Mouse (Mus musculus) midbrain, postnatal 0 days (tissue): ENCODE results near the gene C4b. TPM values are rescaled to one million over a fixed set of nuclear protein-coding genes. Genes with fewer than 3 reads are reported as not detected.

Experiments
- ATAC-seq: fragments of 200-750 bp; cut with Nextera tagmentation; 2 replicates; pipeline ENCODE4 v1.8.0; 2017; ENCODE audit warnings: moderate number of reproducible peaks, mild to moderate bottlenecking, moderate TSS enrichment, moderate library complexity; ENCODE audit not compliant: low FRiP score
- DNase-seq: peaks from one replicate; pipeline ENCODE4 v3.0.0-alpha.2; 2015; ENCODE audit warnings: low spot score
- H3K27ac ChIP-seq: fragments of 300-500 bp; sonication (generic); 2 replicates; pipeline ENCODE4 v1.5.1; 2014; ENCODE audit warnings: low read depth, mild to moderate bottlenecking, low read length, mixed read lengths
- H3K27me3 ChIP-seq: fragments of 300-500 bp; sonication (generic); 2 replicates; pipeline ENCODE4 v1.6.1; 2014; ENCODE audit warnings: low read length, control low read depth, mixed read lengths; ENCODE audit not compliant: insufficient read depth
- H3K36me3 ChIP-seq: fragments of 300-500 bp; sonication (generic); 2 replicates; pipeline ENCODE4 v1.6.1; 2014; ENCODE audit warnings: low read length, control low read depth, mixed read lengths; ENCODE audit not compliant: insufficient read depth
- H3K4me1 ChIP-seq: fragments of 300-500 bp; sonication (generic); 2 replicates; pipeline ENCODE4 v1.6.1; 2014; ENCODE audit warnings: mild to moderate bottlenecking, control low read depth, antibody characterized with exemption, low read length, mixed read lengths; ENCODE audit not compliant: insufficient read depth
- H3K4me2 ChIP-seq: fragments of 300-500 bp; sonication (generic); 2 replicates; pipeline ENCODE4 v1.6.1; 2014; ENCODE audit warnings: low read depth, mild to moderate bottlenecking, low read length, mixed read lengths; ENCODE audit not compliant: poor library complexity, severe bottlenecking
- H3K4me3 ChIP-seq: fragments of 300-500 bp; sonication (generic); 2 replicates; pipeline ENCODE4 v1.5.1; 2014; ENCODE audit warnings: low read depth, mild to moderate bottlenecking, low read length, moderate library complexity
- H3K9ac ChIP-seq: fragments of 300-500 bp; sonication (generic); replicated peaks from 2 replicates; pipeline ENCODE4 v1.6.1; 2014; ENCODE audit warnings: mild to moderate bottlenecking, low read length, moderate library complexity, mixed read lengths; ENCODE audit not compliant: poor library complexity, severe bottlenecking
- H3K9me3 ChIP-seq: fragments of 300-500 bp; sonication (generic); 2 replicates; pipeline ENCODE4 v1.6.1; 2016; ENCODE audit warnings: low read length, control low read depth
- CTCF ChIP-seq: IDR thresholded peaks from 2 replicates; pipeline ENCODE4 v1.5.1; 2016; ENCODE audit warnings: antibody characterized with exemption, mild to moderate bottlenecking
- WGBS: fragments of 180-500 bp; shearing (Covaris S2); extraction: QIAGEN DNeasy Blood & Tissue Kit; methylation state at CpG from one replicate; pipeline ENCODE4 v1.1.7; 2014; 5-methylcytosine and 5-hydroxymethylcytosine counted together
- polyA plus RNA-seq: library from polyadenylated mRNA; unstranded; fragments of >200 nt; fragmentation: Nextera tagmentation; extraction: Ambion mirVana; gene quantifications from 2 replicates; pipeline ENCODE4 v1.2.1, GENCODE M21; 2015
- total RNA-seq: library from RNA; depleted of rRNA; stranded (reverse); fragments of >200 nt; gene quantifications from 2 replicates; pipeline ENCODE4 v1.2.3, GENCODE M21; 2014

C4b gene
- total and polyA plus RNA-seq, 2 experiments from 2014 or later = 0.67 to 1.5 TPM

DNA sequence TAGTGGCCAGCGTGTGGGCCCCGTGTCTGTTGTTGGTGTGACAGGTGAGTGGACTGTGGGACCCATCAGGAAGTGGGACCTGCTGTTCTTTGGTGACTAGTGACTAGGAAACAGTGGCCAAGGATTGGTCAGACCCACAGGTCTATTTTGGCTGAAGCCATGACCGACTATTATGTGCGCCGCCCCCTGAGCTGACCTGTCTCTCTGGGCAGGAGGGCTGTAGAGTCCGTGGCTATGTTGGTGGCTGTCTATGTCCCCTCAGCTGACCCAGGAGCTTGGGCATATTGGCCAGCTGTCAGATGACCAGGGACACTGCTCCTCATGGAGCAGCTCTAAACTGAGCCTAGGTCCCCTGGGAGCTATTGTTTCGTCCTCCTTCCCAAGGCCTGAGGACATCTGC is 54.8 kb downstream of the C4b start:
- ATAC-seq (no peak), DNase-seq (no peak)
- Histone ChIP-seq H3K27me3 (no peaks in the 10 kb centered on the region), H3K4me3 (no peak overlapping the region), H3K36me3 (no peaks in the 10 kb centered on the region), H3K27ac (no peak overlapping the region), H3K4me1 (no peaks in the 10 kb centered on the region), H3K9ac (no peak overlapping the region), H3K4me2 (no peak overlapping the region), H3K9me3 (no peaks in the 10 kb centered on the region)
- no peak for TF ChIP-seq CTCF
- 94% methylated on average over 7 of the region's 7 CpGs for WGBS

DNA sequence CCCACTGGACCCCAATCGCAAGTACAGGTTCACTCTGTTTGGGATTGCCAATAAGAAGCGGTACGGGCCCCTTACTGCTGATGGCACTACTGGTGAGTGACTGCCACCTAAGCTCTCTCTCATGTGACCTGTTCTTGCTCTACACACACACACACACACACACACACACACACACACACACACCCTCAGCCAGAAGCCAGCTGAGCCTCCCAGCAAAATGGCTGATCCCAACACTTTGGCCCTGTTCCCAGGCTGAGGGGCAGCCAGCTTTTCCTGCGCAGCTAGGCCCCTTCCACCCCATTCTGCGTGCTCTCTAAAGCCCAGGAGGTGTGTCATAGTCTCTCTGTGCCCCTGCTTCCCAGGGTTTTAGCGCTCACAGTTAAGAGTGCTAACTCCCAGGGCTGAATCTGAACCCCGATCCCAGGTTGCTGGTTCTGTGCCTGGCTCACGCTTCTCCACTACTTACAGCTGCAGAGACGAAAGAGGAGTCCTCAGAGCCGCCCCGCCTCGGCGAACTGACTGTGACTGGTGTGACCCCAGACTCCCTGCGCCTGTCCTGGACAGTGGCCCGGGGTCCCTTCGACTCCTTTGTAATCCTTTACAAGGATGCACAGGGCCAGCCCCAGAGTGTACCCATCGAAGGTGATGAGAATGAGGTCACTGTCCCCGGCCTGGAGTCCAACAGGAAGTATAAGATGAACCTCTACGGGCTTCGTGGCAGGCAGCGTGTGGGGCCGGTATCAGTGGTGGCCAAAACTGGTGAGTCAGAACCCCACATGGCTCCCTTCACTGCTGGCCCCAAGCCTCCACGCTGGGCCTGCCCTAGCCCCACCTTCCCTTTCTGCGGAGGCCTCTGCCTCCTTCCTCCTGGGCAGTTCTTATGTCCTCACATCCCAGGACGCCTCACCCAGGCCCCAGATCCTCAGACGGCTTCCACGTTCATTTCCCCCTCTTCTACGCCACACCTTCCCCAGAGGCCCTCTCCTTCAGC is 58.3 kb downstream of the C4b start:
- no peaks in the 10 kb centered on the region for H3K4me1 ChIP-seq
- no peak overlapping the region for H3K4me3 ChIP-seq
- H3K9me3 ChIP-seq = no peaks in the 10 kb centered on the region
- H3K4me2 ChIP-seq = no peak overlapping the region
- no peak overlapping the region for H3K9ac ChIP-seq
- ATAC-seq (peak; percentile 32; the same call in 1 of the 2 replicates), DNase-seq (peak; percentile 89)
- no peaks in the 10 kb centered on the region for H3K36me3 ChIP-seq
- WGBS = 80% methylated on average over 28 of the region's 28 CpGs
- no peak for TF ChIP-seq CTCF
- H3K27me3 ChIP-seq = no peaks in the 10 kb centered on the region
- peak overlapping the region; percentile 51; the same call in 1 of the 2 replicates for H3K27ac ChIP-seq

DNA sequence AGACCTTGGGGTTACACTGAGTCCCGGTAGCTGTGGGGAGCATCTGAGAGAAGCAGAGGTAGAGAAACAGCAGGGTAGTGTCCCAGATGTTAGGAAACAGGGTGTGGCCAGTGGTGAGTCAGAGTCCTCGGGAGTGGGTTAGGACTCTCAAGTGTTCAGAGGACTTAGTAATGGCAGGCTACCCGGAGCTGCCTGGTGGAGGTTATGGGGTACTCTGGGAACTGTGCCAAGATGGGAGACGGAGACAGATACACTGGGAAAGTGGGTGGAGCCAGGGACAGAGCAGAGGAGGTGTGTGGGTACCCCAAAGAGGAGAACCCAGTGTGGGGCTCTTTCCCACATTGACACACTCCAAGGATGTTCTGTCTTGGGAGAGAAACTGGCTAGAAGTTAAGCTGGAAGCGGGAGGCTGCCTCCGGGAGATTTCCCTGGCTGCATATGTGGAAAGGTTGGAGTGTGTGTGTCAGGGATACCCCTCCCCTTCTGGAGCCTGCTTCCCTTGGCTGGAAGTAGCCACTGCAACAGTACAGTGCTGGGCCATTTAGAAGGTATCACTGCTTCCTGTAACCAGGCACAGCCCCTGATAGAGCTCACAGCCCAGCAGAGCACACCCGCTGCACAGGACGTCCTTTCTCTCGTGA is 59.3 kb downstream of the C4b start:
- no peak overlapping the region for H3K9ac ChIP-seq
- WGBS = 64% methylated on average over 9 of the region's 9 CpGs
- H3K27me3 ChIP-seq = no peaks in the 10 kb centered on the region
- H3K4me2 ChIP-seq = no peak overlapping the region
- H3K27ac ChIP-seq = no peak overlapping the region
- no peaks in the 10 kb centered on the region for H3K9me3 ChIP-seq
- ATAC-seq (no peak), DNase-seq (no peak)
- no peak overlapping the region for H3K4me3 ChIP-seq
- H3K4me1 ChIP-seq = no peaks in the 10 kb centered on the region
- no peaks in the 10 kb centered on the region for H3K36me3 ChIP-seq
- no peak for TF ChIP-seq CTCF

DNA sequence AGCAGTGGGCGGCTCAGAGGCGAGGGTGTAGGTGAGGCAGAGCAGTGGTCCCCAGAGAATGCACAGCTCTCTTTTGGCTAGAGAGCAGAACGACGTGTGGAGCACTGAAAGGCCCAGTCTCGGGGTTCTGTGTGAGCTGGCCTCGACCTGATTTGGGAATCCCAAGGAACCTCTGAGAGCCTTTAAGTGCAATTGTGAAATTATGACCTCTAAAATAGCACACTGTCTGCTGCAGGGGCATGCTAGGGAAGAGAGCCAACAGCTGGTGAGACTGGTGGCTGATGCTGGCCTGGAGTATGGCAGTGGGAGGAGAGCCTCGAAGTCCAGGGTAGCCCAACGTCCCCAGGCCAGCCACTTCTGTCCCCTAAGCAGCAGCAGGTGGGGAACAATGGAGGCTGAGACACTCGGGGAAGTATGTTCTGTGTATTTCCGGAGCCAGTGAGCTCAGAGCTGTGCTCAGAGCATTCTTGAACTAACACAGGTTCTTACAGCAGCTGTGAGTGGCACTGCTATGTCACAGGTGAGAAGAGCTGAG is 59.9 kb downstream of the C4b start:
- Histone ChIP-seq H3K36me3 (no peaks in the 10 kb centered on the region), H3K27me3 (no peaks in the 10 kb centered on the region; the same call in 1 of the 2 replicates), H3K27ac (no peak overlapping the region), H3K9ac (no peak overlapping the region), H3K4me2 (no peak overlapping the region), H3K4me3 (no peak overlapping the region), H3K4me1 (no peaks in the 10 kb centered on the region), H3K9me3 (no peaks in the 10 kb centered on the region)
- WGBS = 69% methylated on average over 10 of the region's 10 CpGs
- TF ChIP-seq CTCF = no peak
- ATAC-seq (no peak), DNase-seq (no peak)

DNA sequence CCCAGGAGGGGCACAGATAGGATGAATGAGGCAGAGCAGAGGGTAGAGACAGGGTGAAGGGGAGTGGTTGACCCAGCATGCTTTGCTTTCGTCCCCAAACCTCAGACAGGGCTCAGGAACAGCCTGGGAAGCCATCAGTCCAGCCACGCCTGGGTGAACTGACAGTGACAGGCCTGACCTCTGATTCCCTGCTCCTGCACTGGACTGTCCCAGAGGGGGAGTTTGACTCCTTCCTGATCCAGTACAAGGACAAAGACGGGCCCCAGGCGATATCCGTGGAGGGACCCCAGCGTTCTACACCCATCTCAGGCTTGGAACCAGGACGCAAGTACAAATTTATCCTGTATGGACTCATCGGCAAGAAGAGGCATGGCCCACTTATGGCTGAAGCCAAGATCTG is 60.5 kb downstream of the C4b start:
- no peak for TF ChIP-seq CTCF

More for the DNA sequence above, 60.5 kb downstream of the C4b start:
- Histone ChIP-seq H3K27ac (no peak overlapping the region), H3K36me3 (no peaks in the 10 kb centered on the region), H3K9ac (no peak overlapping the region), H3K9me3 (no peaks in the 10 kb centered on the region), H3K4me1 (no peaks in the 10 kb centered on the region), H3K4me2 (no peak overlapping the region), H3K4me3 (no peak overlapping the region), H3K27me3 (no peaks in the 10 kb centered on the region; the same call in 1 of the 2 replicates)
- 75% methylated on average over 8 of the region's 8 CpGs for WGBS
- DNase-seq (no peak), ATAC-seq (no peak)
